Mouse (Mus musculus) heart, adult 2 months (tissue): Measurements from ENCODE around the gene Wfdc1.

ENCODE experiments used
- CTCF ChIP-seq: fragments of 200-600 bp; IDR thresholded peaks from 2 replicates; pipeline ENCODE4 v1.8.1; 2022; ENCODE audit warnings: antibody characterized with exemption, mild to moderate bottlenecking, moderate library complexity
- EP300 ChIP-seq: fragments of 200-500 bp; IDR thresholded peaks from 2 replicates; pipeline ENCODE4 v1.6.1; 2011; ENCODE audit warnings: low read depth, low read length, control low read depth; ENCODE audit not compliant: insufficient read depth

DNA sequence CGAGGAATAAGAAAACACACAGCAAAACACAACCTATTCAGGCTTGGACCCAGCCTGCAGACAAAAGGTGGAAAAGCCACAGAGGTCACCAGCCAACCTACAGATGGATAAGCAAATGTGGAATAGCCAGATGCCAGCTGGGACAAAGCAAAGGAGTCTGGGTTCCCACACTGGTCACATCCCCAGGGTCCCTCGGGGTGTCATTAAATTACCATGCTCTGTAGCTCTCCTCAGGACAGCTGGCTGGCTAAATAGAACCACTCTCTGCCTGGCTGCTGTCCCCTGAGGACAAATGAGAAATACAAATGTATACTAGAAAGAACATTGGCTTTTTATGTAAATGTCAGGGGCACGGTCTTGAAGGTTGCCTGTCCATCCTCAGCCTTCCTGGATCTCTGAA, 35.3 kb upstream of the Wfdc1 start:
- TF ChIP-seq CTCF (no peak), EP300 (no peak)
